Mouse (Mus musculus) heart, embryonic 12.5 days (tissue): Measurements from ENCODE around the gene D17H6S53E. TPM values are rescaled to one million over a fixed set of nuclear protein-coding genes. Genes with fewer than 3 reads are reported as not detected.
"Not testable (repeated sequence)": the region's sequence is repeated elsewhere in the genome, so short reads cannot be mapped to it uniquely, and the experiment has no call there.

Source experiments
- ATAC-seq: fragments of 200-750 bp; cut with Nextera tagmentation; 2 replicates; pipeline ENCODE4 v1.8.0; 2017; ENCODE audit warnings: moderate TSS enrichment, moderate library complexity; ENCODE audit not compliant: insufficient number of reproducible peaks, low FRiP score
- H3K27ac ChIP-seq: fragments of 300-500 bp; sonication (generic); 2 replicates; pipeline ENCODE4 v1.5.1; 2016; ENCODE audit warnings: mild to moderate bottlenecking, moderate library complexity; ENCODE audit not compliant: poor library complexity, severe bottlenecking
- H3K27me3 ChIP-seq: fragments of 300-500 bp; sonication (generic); replicated peaks from 2 replicates; pipeline ENCODE4 v1.6.1; 2016; ENCODE audit warnings: mild to moderate bottlenecking, moderate library complexity
- H3K36me3 ChIP-seq: fragments of 300-500 bp; sonication (generic); 2 replicates; pipeline ENCODE4 v1.6.1; 2016; ENCODE audit warnings: mild to moderate bottlenecking, moderate library complexity
- H3K4me1 ChIP-seq: fragments of 300-500 bp; sonication (generic); replicated peaks from 2 replicates; pipeline ENCODE4 v1.6.1; 2016; ENCODE audit warnings: mild to moderate bottlenecking
- H3K4me2 ChIP-seq: fragments of 300-500 bp; sonication (generic); 2 replicates; pipeline ENCODE4 v1.6.1; 2016; ENCODE audit warnings: mild to moderate bottlenecking, moderate library complexity
- H3K4me3 ChIP-seq: fragments of 300-500 bp; sonication (generic); 2 replicates; pipeline ENCODE4 v1.5.1; 2016; ENCODE audit warnings: mild to moderate bottlenecking
- H3K9ac ChIP-seq: fragments of 300-500 bp; sonication (generic); 2 replicates; pipeline ENCODE4 v1.6.1; 2016; ENCODE audit warnings: mild to moderate bottlenecking, moderate library complexity
- H3K9me3 ChIP-seq: fragments of 300-500 bp; sonication (generic); replicated peaks from 2 replicates; pipeline ENCODE4 v1.6.1; 2016; ENCODE audit warnings: mild to moderate bottlenecking, moderate library complexity
- WGBS: fragments of 180-500 bp; shearing (Covaris S2); methylation state at CpG from one replicate; pipeline ENCODE4 v1.1.7; 2016; 5-methylcytosine and 5-hydroxymethylcytosine counted together
- polyA plus RNA-seq: library from polyadenylated mRNA; unstranded; fragments of >200 nt; fragmentation: Nextera tagmentation; extraction: Ambion mirVana; gene quantifications from 2 replicates; pipeline ENCODE4 v1.2.1, GENCODE M21; 2016

D17H6S53E gene
- polyA plus RNA-seq, 1 experiment from 2014 or later, result 8.6 TPM

GRCm38 (mm10) chr17:35121143-35121799 is 4.9 kb upstream of the D17H6S53E start, which contains the start of gene Gpank1:
Gene Gpank1 (plus strand): TSS chr17:35121455.
- H3K36me3 ChIP-seq, result peaks cover 46% of the 10 kb centered on the region

GRCm38 (mm10) chr17:35121871-35122303 is 4.3 kb upstream of the D17H6S53E start, which contains the start of gene Csnk2b:
Gene Csnk2b (minus strand): TSS chr17:35122053.
- Histone ChIP-seq H3K4me3 (peak within 1 kb of the TSS; percentile 76), H3K36me3 (peaks cover 42% of the 10 kb centered on the region), H3K27me3 (no peaks in the 10 kb centered on the region), H3K9me3 (no peaks in the 10 kb centered on the region), H3K4me1 (peaks cover 31% of the 10 kb centered on the region), H3K27ac (peak within 1 kb of the TSS; percentile 87), H3K4me2 (peak within 1 kb of the TSS; percentile 92), H3K9ac (peak within 1 kb of the TSS; percentile 93)
- under 1% methylated on average over 19 of the region's 19 CpGs for WGBS
- ATAC-seq, result no peak; the same call in 1 of the 2 replicates

More at GRCm38 (mm10) chr17:35121143-35121799, 4.9 kb upstream of the D17H6S53E start, which contains the start of gene Gpank1:
- H3K4me2 ChIP-seq, result peak within 1 kb of the TSS; percentile 92
- no peaks in the 10 kb centered on the region for H3K27me3 ChIP-seq
- under 1% methylated on average over 50 of the region's 50 CpGs for WGBS
- no peaks in the 10 kb centered on the region for H3K9me3 ChIP-seq
- peak within 1 kb of the TSS; percentile 87 for H3K27ac ChIP-seq
- peak; percentile 94 for ATAC-seq
- peaks cover 27% of the 10 kb centered on the region for H3K4me1 ChIP-seq
- peak within 1 kb of the TSS; percentile 76 for H3K4me3 ChIP-seq
- H3K9ac ChIP-seq, result peak within 1 kb of the TSS; percentile 93

- WGBS, result 92% methylated on average over 9 of the region's 9 CpGs
- Histone ChIP-seq H3K36me3 (peaks cover 36% of the 10 kb centered on the region), H3K4me1 (peaks cover 41% of the 10 kb centered on the region)
- not testable (repeated sequence) for H3K9ac ChIP-seq, H3K9me3 ChIP-seq, H3K27ac ChIP-seq, H3K4me3 ChIP-seq, ATAC-seq, H3K4me2 ChIP-seq, H3K27me3 ChIP-seq
Measured at GRCm38 (mm10) chr17:35123287-35123686, 2.9 kb upstream of the D17H6S53E start.

- H3K9ac ChIP-seq, ATAC-seq, H3K9me3 ChIP-seq, H3K4me3 ChIP-seq, H3K27ac ChIP-seq, H3K27me3 ChIP-seq, H3K4me2 ChIP-seq: not testable (repeated sequence)
- 90% methylated on average over 12 of the region's 12 CpGs for WGBS
- Histone ChIP-seq H3K36me3 (peaks cover 33% of the 10 kb centered on the region), H3K4me1 (peaks cover 48% of the 10 kb centered on the region)
Measured at GRCm38 (mm10) chr17:35124261-35124896, 1.8 kb upstream of the D17H6S53E start.

- H3K27ac ChIP-seq, result no peak overlapping the region
Measured at GRCm38 (mm10) chr17:35125081-35125480, 1.1 kb upstream of the D17H6S53E start.

GRCm38 (mm10) chr17:35125578-35125977 is 595 bp upstream of the D17H6S53E start:
- no peaks in the 10 kb centered on the region for H3K9me3 ChIP-seq
- ATAC-seq, result no peak
- WGBS, result 25% methylated on average over 6 of the region's 6 CpGs
- no peaks in the 10 kb centered on the region for H3K27me3 ChIP-seq
- peak overlapping the region; percentile 75 for H3K4me3 ChIP-seq
- peaks cover 38% of the 10 kb centered on the region for H3K4me1 ChIP-seq
- H3K9ac ChIP-seq, result peak overlapping the region; percentile 85
- peaks cover 36% of the 10 kb centered on the region for H3K36me3 ChIP-seq
- H3K27ac ChIP-seq, result peak overlapping the region; percentile 77
- H3K4me2 ChIP-seq, result peak overlapping the region; percentile 82

More at GRCm38 (mm10) chr17:35125081-35125480, 1.1 kb upstream of the D17H6S53E start:
- Histone ChIP-seq H3K9ac (no peak overlapping the region; the same call in 1 of the 2 replicates), H3K4me2 (peak overlapping the region; percentile 82), H3K4me3 (peak overlapping the region; percentile 75; the same call in 1 of the 2 replicates), H3K4me1 (peaks cover 43% of the 10 kb centered on the region), H3K36me3 (peaks cover 33% of the 10 kb centered on the region), H3K9me3 (no peaks in the 10 kb centered on the region), H3K27me3 (no peaks in the 10 kb centered on the region)
- WGBS, result 92% methylated on average over 1 of the region's 1 CpGs
- ATAC-seq, result no peak

- peaks cover 36% of the 10 kb centered on the region for H3K36me3 ChIP-seq
- peak overlapping the region; percentile 75 for H3K4me3 ChIP-seq
- peak overlapping the region; percentile 77; the same call in 1 of the 2 replicates for H3K27ac ChIP-seq
- no peaks in the 10 kb centered on the region for H3K9me3 ChIP-seq
- no peaks in the 10 kb centered on the region for H3K27me3 ChIP-seq
- 64% methylated on average over 13 of the region's 13 CpGs for WGBS
- H3K4me1 ChIP-seq, result peaks cover 37% of the 10 kb centered on the region
- H3K4me2 ChIP-seq, result peak overlapping the region; percentile 82
- no peak for ATAC-seq
- H3K9ac ChIP-seq, result peak overlapping the region; percentile 85
Measured at GRCm38 (mm10) chr17:35127017-35127416, 844 bp downstream of the D17H6S53E start.

GRCm38 (mm10) chr17:35128996-35129395 is 2.8 kb downstream of the D17H6S53E start:
- Histone ChIP-seq H3K27ac (no peak overlapping the region), H3K36me3 (peaks cover 31% of the 10 kb centered on the region), H3K4me2 (no peak overlapping the region), H3K9me3 (no peaks in the 10 kb centered on the region), H3K4me1 (peaks cover 31% of the 10 kb centered on the region), H3K4me3 (no peak overlapping the region), H3K27me3 (no peaks in the 10 kb centered on the region), H3K9ac (no peak overlapping the region)
- no peak for ATAC-seq
- 62% methylated on average over 11 of the region's 11 CpGs for WGBS

- Histone ChIP-seq H3K36me3 (peaks cover 22% of the 10 kb centered on the region), H3K27ac (no peak overlapping the region), H3K27me3 (no peaks in the 10 kb centered on the region), H3K9me3 (no peaks in the 10 kb centered on the region), H3K4me1 (peaks cover 22% of the 10 kb centered on the region), H3K9ac (no peak overlapping the region), H3K4me3 (no peak overlapping the region), H3K4me2 (no peak overlapping the region)
- WGBS, result 81% methylated on average over 8 of the region's 8 CpGs
- no peak for ATAC-seq
Measured at GRCm38 (mm10) chr17:35131038-35131437, 4.9 kb downstream of the D17H6S53E start.

GRCm38 (mm10) chr17:35131500-35132173 is 5.5 kb downstream of the D17H6S53E start, which contains the start of gene Apom:
Gene Apom (minus strand): TSS chr17:35132050.
- Histone ChIP-seq H3K4me3 (no peak within 1 kb of the TSS), H3K27me3 (no peaks in the 10 kb centered on the region), H3K9me3 (no peaks in the 10 kb centered on the region), H3K36me3 (peaks cover 22% of the 10 kb centered on the region), H3K4me2 (no peak within 1 kb of the TSS), H3K27ac (no peak within 1 kb of the TSS), H3K9ac (no peak within 1 kb of the TSS), H3K4me1 (peaks cover 26% of the 10 kb centered on the region)
- ATAC-seq, result no peak
- WGBS, result 80% methylated on average over 15 of the region's 15 CpGs

- H3K36me3 ChIP-seq, result peaks cover 22% of the 10 kb centered on the region
- 75% methylated on average over 3 of the region's 3 CpGs for WGBS
- no peaks in the 10 kb centered on the region for H3K9me3 ChIP-seq
- no peaks in the 10 kb centered on the region for H3K27me3 ChIP-seq
- peaks cover 26% of the 10 kb centered on the region for H3K4me1 ChIP-seq
- no peak overlapping the region for H3K27ac ChIP-seq
- H3K9ac ChIP-seq, result no peak overlapping the region
- H3K4me3 ChIP-seq, result no peak overlapping the region
- H3K4me2 ChIP-seq, result no peak overlapping the region
- no peak for ATAC-seq
Measured at GRCm38 (mm10) chr17:35132174-35132560, 6.0 kb downstream of the D17H6S53E start.
